Mouse (Mus musculus) yolk sac, embryonic 10.5 days (tissue): ENCODE data around the gene Ttc21a.

Source experiments
- DNase-seq: peaks from one replicate; pipeline ENCODE4 v3.0.0-alpha.2; 2017; ENCODE audit warnings: low spot score

Gene Ttc21a

DNA sequence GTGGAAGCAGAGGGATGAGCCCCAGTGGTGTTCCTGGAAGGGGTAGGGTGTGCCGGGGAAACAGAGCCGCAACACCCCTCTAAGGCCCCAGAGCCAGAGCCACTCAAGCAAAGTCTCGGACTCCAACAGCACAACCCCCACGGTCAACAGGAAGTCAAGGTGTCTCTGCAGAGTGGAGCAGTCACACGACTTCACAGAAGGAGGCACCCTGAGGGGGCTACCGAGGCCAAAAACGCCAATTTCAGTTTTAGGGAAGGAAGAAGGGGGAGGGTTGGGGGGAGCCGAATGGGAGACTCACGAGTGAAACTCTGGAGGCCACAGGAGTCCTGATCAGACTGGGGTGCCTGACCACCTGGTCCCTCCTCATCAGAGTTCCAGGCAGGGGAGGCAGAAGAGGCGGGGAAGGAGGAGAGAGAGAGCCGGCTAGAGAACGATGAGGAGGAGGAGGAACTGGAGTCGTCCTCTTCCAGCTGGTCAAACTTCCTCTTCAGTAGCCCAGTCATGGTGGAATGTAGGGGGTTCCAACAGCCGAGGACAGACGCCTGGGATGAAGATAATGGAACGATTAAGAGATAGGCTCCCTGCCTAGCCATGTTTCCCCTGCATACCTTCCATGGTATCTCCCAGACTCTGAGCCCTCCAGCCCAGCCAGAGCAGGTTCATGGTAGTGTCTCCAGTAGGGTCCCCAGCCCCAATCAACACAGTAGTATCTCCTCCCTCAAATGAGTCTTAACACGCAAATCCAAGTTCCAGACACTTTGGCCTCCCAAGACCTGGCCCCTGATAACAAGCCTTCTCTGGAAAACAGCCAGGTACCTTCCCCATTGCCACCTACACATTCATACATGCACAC is 39.5 kb downstream of the Ttc21a start:
- no peak for DNase-seq

DNA sequence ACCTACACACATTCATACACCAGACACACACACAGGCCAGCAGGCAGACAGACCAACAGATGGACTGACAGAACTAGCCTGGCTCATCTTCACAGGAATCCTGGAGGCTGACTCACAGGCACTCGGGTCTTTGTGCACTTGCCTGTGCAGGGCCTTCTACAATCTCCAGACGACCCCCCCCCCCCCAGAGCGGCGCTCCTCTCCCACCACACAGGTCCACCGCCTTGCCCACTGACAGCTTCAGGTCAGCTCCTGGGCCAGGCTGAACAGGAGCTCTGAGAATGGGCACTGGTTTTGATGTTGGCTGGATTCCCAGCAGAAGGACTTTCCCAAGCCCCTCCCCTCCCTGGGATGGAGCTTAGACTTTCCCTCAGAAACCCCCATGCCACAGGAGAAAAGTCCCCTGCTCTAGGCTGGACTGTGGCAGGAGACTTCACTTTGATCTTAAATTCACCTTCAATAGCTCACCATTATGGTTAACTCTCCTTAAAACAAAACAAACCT is 40.2 kb downstream of the Ttc21a start:
- DNase-seq, result no peak

DNA sequence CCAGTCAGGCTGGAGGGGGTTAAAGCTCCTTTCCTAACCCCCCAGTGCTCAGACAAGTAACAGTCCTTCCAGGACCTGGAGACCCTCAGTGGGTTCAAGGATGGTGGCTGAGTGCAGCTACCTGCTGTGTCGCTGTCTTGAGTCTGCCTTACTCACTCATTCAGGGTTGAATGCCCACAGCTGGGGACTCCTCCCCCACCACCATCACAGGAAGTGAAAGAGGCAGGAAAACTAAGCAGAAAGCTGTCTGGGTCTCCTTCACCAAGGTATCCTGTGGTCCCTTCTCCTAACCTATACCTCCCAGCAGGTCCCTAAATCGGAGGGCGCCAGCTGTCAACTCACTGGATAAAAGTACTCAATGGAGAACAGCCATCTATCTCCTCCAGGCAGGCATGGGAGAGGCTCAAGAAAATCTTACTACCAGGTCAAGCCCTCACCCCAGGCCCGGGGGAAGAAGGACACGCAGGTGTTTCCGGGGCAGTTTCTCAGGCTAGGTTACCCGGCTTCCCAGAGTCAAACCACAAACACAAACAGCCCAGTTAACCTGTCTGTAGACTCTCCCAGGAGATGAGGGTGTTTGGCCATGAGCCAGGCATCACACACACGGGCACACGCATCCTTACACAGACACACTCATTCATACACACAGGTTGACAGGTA is 40.9 kb downstream of the Ttc21a start:
- DNase-seq, result no peak

DNA sequence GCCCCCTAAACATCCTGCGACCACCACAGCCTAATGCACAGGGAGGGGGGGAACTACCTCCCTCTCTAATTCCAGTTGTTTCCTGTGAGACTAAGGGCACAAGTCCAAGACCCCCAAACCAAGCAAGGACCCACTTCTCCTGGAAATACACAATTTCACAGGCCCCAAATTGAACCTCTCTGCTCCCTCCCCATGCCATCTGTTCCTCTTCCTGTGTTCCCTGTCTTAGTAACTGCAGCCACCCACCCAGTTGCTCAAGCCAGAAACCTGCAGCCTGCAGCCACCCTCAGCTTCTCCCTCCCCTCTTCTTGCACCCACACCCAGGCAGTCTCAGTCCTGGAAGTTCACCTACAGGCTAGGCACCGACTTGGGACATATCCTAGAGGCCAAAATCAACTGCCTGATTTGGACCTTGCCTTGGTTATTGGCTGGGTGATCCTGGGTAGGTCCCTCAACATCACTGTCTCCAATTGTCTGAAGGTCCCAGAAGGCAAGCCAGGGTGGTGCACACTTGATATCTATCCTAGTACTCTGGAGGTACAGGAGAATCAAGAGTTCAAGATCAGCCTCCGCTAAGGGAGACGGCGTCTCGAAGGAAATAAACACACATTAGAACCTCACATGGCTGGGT is 41.5 kb downstream of the Ttc21a start:
- DNase-seq, result no peak

DNA sequence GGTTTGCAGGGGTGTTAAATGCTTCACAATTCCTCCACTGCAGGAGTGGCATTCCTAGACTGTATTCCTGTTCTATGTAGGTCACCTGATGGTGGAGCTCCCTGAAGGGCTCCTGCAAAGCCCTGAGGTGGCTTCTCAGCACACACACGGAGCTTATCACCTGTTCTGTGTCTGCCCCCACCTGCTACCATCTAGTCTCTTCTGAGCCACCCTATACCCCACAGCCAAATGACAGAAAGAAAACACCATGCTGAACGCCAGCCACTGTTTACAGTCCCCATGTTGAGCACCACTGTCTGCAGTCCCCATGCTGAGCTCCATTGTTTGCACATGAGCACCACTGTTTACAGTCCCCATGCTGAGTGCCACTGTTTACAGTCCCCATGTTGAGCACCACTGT is 42.3 kb downstream of the Ttc21a start:
- peak; percentile 43 for DNase-seq

DNA sequence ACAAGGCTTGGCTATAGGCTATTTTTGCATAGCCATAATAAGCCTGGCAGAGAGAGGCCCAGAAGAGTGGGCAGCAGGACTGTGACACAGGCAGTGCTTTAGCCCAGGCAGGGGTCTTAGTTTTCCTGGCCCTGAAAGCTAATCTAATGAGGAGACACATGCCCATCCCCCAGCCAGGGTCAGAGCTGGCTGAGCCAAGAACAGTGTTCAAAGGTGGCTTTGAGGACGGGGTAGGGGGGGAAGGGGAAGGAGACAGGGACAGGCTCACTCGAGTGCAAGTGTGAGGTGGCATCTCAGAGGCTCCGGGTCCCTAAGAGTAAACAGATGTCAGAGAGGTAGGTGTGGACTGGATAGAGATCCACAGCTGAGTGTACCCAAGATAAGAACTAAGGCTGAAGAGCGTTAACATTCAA is 43.4 kb downstream of the Ttc21a start:
- peak; percentile 83 for DNase-seq

DNA sequence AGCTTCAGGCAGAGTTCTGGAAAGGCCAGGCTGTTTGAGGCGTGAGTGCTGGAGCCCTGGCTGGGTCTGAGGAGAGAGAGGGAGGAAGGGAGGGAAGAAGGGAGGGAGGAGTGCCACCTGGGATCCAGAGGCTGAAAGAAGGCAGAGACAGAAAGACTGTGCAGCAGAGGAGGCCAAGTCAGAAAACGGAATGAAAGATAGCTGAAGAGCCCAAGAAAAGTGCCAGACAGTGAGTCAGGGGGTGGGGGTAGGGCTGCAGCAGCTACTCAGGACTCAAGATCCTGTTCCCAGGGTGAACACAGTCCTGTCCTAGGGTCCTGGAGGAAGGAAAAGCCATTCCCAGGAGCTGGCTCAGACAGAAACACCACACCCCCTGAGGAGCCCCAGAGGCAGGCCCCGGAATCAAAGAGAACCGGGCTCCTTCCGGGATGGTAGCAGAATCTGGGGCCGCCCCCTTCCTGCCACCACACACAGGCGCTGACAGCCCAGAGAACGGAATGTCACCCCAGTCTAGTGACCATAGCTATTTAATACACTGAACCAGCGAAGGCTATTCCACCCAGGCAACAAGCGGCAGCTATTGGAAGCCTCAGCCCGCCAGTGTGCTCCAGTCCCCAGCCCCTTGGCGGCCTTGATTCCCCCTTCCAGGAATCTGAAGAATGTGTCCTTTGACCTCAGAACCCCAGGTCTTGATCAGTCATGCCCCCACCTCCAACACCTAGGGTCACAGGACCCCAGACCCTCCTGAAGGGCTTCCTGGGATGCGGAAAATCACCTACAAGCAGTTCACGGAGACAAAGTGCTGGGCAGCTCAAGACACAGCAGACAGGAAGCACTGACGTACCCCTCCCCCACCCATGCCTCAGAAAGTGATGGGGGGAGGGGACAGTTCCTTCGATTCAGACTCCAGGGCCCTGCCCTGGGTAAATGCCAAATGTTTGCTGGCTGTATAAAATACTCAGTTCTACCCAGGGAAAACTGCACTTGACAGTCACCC is 44.1 kb downstream of the Ttc21a start:
- DNase-seq, result peak; percentile 84

DNA sequence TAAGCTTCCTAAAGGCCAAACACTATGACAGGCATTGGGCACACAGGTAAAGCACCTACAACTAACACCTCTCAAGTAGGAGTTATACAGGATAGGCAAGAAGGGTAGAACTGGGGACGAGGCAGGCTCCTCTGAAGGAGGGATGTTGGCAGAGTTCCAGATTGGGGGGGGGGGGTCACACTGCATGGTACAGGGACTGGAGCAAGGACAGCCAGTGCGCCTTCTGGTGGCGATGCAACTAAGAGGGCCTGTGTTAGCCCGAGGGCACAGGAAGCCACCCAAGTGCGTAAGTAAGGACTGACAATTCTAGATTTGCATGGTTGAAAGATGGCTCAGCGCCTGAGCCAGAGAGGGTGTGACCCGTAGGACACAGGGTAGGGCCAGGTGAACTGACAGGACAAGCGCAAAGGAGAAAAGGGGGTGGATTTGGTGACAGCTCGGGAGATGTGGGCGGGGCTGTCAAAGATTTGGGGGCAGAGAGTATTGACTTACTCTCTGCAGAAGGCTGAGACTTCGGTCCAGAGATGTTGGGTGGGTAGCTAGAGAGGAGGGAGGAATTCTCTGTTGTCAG is 44.9 kb downstream of the Ttc21a start:
- peak; percentile 58 for DNase-seq

DNA sequence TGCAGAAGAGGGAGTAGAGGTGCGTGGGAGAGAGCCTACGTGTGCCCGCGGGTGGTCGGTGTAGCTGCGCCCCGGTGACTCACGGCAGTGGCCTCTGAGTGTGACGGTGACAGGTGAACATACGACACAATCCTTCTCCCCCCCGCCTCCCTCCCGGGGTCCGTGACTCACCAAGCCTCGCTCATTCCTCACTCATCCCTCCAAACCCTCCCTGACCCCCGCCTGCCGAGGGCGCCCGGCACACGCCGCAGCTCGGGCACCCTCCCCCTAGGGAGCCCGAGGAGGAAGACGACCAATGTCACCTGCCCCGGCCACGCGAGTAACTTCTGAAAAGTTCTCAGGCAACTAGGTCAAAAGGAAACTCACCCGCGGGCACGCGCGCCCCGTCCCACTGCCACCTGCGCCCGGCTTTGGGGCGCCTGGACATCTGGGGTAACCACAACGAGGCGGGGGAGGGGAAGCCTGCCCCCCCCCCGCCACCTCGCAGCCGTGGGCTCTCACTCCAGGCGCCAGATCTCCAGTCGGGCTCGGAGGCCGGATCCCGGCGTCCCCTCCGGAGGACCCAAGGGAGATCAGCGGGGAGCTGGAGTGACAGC is 45.6 kb downstream of the Ttc21a start:
- DNase-seq, result peak; percentile 47

DNA sequence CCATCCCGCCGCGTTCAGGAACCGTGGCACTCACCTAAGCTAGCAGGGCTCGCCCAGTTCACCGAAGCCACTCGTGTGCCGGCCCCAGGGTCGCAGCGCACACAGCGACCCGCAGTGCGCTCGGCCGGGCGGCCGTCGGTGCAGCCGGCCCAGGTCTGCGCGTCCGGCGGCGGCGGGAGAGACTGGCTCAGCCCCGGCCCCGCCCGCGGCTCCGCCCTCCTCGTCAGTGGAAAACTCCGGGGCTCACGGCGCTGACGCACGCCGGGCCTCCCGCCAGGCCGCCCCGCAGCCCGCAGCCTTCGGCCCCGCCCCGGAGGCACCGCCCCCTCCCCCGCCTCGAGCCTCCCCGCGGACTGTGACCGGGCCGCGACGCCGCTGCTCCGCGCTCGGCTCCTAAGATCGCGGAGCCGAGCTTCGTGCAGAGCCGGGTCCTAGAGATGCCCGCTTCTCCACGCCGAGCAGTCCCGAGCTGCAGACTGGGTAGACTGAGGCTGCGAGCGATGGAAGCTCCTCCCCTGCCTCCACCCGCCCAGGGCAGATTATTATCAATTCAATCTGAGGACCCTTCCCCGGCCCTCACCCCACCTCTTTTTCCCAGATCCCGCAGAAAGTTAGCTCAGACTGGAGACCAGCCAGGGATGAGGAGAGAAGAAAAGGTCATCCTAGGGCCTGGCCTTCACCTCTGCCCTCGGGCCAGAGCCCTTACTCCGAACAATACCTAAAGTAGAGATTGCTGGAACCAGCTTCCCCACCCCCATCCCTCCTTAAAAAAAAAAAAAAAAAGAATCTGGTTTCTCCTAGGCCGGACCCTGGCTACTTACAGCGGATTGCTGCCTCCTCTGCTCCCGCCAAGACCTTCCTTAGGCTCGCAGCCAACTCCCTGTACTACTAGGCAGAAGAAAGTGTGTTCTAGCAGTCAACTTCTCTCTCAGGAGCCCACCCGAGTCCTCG is 46.5 kb downstream of the Ttc21a start:
- peak; percentile 90 for DNase-seq

DNA sequence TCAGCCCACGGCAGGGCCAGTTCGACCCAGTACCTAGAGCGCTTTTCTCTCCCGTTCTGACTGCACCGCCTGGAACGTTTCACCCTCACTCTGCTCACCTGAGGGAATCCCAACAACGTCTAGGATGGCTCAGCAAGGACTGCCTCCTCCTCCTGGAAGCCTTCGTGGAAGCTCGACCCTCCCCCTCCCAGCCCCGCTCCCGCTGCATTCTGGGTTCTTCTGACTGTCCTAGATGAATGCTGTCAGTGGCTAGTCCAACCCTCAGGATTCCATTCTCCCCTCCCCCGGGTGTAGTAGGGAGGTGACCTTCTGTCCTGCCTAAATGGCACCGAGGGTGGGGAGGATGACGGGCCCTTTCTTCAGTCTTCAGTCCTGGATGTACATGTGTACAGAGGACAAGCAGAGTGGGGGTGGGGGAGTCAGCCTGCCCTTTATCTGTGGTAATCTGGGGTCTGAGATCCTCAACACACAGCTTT is 47.2 kb downstream of the Ttc21a start, which contains the start of gene Csrnp1:
TSS of gene Csrnp1 (minus strand) at position 123 of the 476 bp plus-strand sequence.
- peak; percentile 93 for DNase-seq

DNA sequence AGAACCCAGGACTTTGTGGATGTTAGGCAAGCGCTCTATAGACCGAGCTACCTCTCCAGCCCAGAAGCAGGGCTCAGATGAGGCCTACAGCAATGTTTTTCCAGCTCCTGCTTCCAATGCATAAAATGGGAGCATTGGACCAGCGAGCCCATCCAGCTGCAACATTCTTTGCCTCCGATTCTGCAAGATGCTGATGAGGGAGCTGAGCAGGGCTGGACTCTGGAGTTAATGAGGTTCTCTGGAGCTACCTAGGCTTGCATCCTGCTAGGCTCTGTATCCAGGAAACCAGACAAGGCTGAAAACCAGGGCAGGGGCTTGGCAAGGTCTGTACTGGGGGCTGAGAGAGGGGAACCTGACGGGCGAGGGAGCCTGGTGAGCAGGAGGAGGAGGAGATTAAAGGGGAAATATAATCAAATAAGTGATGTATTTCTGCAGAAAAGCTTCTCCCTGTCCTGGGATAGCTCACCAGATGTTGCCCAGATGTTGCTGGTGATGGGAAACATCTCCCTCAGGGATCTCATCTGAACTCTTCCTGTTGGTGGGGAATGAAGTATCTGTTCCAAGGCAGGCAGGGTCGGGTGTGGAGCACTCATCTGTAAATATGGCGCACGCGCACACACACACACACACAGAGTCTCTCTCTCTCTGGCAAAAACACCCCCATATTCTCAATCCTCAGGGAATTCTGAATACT is 48.6 kb downstream of the Ttc21a start:
- no peak for DNase-seq

DNA sequence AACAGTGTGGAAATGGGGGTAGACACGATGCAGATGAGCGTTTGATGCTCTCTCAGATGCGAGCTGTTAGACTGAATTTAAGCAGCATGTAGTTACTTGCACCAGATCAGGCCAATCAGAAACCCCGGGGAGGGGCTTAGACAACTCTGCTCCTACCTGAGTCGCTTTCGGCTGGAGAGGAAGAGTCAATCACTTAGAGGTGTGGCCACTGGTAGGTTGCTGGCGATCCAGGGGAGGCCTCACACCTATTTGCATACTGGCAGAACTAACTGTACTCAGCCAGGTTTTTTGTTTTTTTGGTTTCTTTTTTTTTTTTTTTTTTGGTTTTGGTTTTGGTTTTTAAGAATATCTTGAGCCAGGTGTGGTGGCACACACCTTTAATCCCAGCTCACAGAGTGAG is 50.9 kb downstream of the Ttc21a start:
- DNase-seq, result no peak

DNA sequence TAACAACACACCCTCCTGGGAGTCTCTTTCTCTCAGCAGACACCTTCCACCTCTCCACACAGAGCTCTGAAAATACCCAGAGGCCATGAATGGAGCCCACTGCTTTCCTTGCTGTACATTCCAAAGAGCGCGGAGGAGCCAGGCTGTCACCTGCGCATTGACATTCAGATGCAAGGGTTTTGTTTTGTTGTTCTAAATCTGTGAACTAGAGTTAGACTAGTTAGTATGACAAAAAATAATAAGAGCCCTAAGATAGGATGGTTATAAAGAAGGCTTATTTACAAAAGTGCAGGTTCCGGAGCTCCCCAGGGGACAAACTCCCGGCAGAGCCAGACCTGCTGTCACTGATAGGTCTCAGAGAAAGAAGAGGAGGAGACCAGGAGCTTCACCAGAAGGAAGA is 53.9 kb downstream of the Ttc21a start:
- DNase-seq, result no peak

DNA sequence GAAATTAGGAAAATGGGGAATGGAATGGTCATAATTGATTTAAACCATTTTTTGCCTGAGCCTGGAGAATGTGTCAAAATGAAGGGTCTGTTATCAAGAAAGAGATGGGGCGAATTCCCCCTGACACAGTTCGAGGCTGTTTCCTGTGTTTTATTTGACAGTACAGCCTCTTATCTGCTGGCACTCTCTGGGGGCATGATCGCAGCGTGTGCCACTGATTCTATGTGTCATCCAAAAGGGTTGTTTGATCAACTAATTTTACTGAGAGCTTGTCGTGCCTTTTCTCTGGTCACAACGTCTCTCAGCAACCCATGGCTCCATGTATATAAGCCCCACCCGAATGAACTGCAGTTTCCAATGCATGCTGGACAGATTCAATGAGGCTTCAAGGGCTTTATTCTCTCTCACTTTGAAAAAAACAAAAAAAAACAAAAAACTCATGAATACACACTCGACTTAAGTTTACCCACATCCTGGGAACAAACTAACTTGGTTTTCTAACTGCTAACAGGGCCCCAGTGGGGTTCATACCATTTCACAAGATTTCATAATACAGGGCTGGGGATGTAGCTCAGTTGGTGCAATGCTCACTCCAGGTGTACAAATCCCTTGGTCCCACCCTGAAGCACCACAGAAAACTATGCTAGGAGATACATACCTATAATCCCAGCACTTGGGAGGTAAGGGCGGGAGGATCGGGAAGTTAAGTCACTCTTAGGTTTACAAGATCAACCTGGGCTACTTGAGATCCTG is 55.9 kb downstream of the Ttc21a start:
- DNase-seq, result no peak

DNA sequence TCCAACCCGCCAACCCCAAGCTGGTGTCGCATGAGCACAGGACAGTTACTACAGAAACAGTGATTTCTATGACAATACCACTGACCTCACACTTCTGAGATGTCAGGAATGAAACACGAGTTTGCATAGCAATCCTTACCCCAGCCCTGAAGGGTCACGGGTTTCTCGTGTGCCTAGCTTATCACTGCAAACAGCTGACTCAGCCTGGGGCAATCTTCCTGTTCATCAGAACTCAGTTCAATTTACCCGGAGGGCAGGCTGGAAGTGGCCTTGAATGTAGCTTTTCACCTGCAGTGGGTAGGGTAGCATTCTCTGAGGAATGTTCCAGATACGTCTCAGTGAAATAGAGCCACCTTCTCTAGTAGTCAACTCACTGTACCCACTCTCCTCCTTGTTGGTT is 56.8 kb downstream of the Ttc21a start:
- peak; percentile 71 for DNase-seq

DNA sequence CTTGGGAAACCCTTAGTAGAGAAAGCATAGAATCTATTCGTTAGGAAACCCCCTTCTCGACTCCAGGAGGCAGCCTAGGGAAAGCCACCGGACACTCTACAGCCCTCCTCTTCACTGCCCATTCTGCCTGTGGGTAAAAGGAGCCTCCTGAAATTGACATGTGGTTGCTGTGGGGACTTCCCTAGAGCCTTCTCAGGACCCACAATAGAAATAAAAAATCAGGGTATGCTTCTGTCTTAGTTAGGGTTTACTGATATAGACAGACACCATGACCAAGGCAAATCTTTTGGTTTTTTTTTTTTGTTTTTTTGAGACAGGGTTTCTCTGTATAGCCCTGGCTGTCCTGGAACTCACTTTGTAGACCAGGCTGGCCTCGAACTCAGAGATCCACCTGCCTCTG is 58.7 kb downstream of the Ttc21a start:
- DNase-seq, result no peak

DNA sequence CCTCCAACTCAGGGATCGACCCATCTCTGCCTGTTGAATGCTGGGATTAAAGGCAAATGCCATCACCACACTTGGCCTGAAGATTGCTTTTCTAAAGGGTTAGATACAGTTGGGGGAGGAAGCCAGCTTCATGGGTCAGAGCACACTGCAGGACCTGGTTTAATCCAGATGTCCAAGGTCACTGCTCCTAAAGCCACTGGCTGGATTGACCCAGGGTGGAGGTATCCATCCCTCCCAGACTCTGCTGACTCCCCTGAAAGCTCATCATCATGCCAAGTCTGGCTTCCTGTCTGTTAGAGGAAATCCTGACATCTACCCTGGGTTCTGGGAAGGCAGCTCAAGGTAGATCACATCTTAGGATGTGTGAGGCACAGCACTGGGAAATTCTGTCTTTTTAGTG is 61.4 kb downstream of the Ttc21a start:
- no peak for DNase-seq
